Mouse (Mus musculus) bone marrow, adult 2 months (tissue): Measurements from ENCODE around the gene Nexn. TPM values are rescaled to one million over a fixed set of nuclear protein-coding genes. Genes with fewer than 3 reads are reported as not detected.

Experiments used
- H3K27ac ChIP-seq: fragments of 200-500 bp; 2 replicates; pipeline ENCODE4 v1.5.1; 2012; ENCODE audit warnings: low read depth, mild to moderate bottlenecking, control low read depth, inconsistent platforms, low read length; ENCODE audit not compliant: control insufficient read depth, poor library complexity, insufficient read depth
- H3K4me1 ChIP-seq: fragments of 200-500 bp; 2 replicates; pipeline ENCODE4 v1.6.1; 2011; ENCODE audit warnings: low read length; ENCODE audit not compliant: control insufficient read depth, insufficient read depth
- H3K4me3 ChIP-seq: fragments of 200-500 bp; replicated peaks from 2 replicates; pipeline ENCODE3; 2011; ENCODE audit warnings: mild to moderate bottlenecking, low read depth, low read length, control low read depth; ENCODE audit not compliant: control insufficient read depth
- CTCF ChIP-seq: fragments of 200-500 bp; IDR thresholded peaks from 2 replicates; pipeline ENCODE4 v1.5.1; 2011; ENCODE audit warnings: low read length, control low read depth; ENCODE audit not compliant: control insufficient read depth, insufficient read depth
- POLR2A ChIP-seq: fragments of 200-500 bp; IDR thresholded peaks from 2 replicates; pipeline ENCODE4 v1.6.1; 2011; ENCODE audit warnings: low read depth, mild to moderate bottlenecking, control low read depth, low read length, borderline replicate concordance; ENCODE audit not compliant: control insufficient read depth
- WGBS: fragments of 180-500 bp; shearing (Covaris S2); methylation state at CpG from one replicate; pipeline ENCODE4 v1.1.7; 2018; 5-methylcytosine and 5-hydroxymethylcytosine counted together
- polyA plus RNA-seq: library from polyadenylated mRNA; stranded (reverse); fragments of >200 nt; gene quantifications from 2 replicates; pipeline ENCODE4 v1.2.4, GENCODE M21; 2011; ENCODE audit warnings: low replicate concordance; ENCODE audit not compliant: missing spikeins, insufficient read depth, insufficient read length

Nexn gene
- polyA plus RNA-seq, 1 experiment, result 7.3 TPM

DNA sequence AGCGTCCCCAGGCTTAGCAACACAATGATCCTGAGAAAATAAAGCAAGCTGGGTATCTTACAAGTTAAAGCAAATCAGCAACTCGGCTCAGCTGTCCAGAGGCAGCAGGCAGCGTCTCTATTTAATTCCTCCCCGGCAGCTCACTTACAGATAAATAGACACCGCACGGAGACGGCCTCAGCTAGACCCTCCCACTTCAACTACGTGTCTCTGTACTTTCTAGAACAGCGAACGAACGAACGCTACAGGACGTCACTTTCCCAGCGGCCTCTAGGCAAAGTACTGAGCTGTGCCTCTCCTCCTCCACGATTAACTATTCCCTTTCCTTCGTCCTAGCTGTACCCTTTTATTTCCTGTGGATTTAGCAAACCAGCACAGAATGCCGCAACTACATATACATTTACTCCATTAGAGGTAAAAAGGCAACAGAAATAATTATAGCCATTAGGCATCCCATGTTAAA lies 72.5 kb downstream of the Nexn start:
- Histone ChIP-seq H3K4me1 (no peaks in the 10 kb centered on the region), H3K27ac (peak overlapping the region; percentile 21; the same call in 1 of the 2 replicates), H3K4me3 (peak overlapping the region; percentile 36)
- under 1% methylated on average over 17 of the region's 17 CpGs for WGBS
- TF ChIP-seq POLR2A (peak; percentile 81), CTCF (no peak)

DNA sequence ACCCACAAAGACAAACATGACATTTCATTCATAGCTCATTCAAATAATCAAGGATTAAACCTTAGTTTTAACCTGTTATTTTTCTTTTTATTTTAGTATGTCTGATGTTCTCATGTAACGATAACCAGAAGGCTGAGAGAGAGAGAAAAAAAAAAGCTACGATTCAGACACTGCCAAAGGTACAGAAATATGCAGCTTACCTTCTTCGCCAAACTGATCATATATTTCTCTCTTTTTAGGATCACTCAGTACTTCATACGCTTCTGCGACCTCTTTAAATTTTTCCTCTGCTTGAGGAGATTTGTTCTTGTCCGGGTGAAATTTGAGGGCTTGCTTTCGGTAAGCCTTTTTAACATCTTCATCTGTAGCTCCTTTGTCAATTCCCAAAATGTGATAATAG lies 73.0 kb downstream of the Nexn start:
- H3K4me1 ChIP-seq, result no peaks in the 10 kb centered on the region
- under 1% methylated on average over 7 of the region's 7 CpGs for WGBS
- TF ChIP-seq POLR2A, result no peak
- no peak for TF ChIP-seq CTCF
- peak overlapping the region; percentile 39 for H3K4me3 ChIP-seq
- H3K27ac ChIP-seq, result no peak overlapping the region

DNA sequence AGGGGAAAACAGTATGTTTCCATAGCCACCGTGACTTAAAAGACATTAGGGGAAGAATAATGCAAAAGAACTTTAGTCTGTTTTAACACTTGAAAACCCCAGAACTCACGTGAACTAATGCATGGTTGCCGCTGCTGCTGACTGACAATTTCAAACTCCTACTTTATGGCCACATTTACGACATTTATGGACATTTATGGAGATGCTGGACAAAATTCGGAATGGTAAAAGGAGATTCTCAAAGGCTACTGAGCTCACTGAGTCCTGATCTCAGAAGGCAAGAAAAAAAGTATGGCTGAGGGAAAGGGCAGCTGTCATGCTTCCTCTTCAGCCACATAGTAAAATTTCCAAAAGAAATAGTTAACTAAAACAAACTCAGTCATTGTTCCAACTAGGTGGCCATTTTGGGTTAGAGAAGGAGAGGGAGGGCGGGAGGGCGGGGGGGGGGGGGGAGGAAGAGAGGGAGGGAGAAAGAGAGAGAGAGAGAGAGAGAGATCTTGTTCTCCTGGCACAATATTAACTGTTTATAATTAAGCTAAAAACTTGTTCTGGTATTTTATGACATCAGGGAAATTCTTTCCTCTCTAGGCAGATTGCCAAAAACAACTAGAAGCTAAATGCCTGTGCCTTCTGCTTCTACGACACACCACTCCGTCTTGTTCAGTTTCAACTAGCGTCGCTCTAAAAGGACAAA lies 73.8 kb downstream of the Nexn start:
- no peak for TF ChIP-seq CTCF
- TF ChIP-seq POLR2A, result no peak
- no peaks in the 10 kb centered on the region for H3K4me1 ChIP-seq
- peak overlapping the region; percentile 69 for H3K4me3 ChIP-seq
- 2% methylated on average over 11 of the region's 11 CpGs for WGBS
- no peak overlapping the region; the same call in 1 of the 2 replicates for H3K27ac ChIP-seq

DNA sequence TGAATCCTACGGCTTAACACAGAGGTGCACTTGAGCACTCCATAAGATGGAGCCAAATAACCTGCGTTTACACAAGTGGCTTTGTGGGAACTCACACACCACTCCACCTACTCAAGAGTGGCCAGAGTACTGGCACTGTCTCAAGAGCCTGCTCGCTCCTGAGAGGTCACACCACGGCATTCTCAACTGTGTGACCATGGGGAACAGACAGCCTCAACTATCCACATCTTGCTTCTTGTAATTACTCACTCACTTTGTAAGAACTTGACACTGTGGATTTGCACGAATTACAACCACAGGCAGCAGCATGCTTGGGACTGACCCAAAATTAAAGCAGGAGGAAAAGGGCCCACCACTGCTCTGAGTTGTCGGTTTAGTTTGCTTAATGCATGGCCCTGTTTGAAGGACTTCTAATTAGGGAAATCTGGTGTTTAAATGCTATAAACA lies 74.3 kb downstream of the Nexn start:
- WGBS, result 2% methylated on average over 6 of the region's 6 CpGs
- no peak for TF ChIP-seq CTCF
- no peak for TF ChIP-seq POLR2A
- Histone ChIP-seq H3K4me1 (no peaks in the 10 kb centered on the region), H3K27ac (peak overlapping the region; percentile 50; the same call in 1 of the 2 replicates), H3K4me3 (peak overlapping the region; percentile 69)

DNA sequence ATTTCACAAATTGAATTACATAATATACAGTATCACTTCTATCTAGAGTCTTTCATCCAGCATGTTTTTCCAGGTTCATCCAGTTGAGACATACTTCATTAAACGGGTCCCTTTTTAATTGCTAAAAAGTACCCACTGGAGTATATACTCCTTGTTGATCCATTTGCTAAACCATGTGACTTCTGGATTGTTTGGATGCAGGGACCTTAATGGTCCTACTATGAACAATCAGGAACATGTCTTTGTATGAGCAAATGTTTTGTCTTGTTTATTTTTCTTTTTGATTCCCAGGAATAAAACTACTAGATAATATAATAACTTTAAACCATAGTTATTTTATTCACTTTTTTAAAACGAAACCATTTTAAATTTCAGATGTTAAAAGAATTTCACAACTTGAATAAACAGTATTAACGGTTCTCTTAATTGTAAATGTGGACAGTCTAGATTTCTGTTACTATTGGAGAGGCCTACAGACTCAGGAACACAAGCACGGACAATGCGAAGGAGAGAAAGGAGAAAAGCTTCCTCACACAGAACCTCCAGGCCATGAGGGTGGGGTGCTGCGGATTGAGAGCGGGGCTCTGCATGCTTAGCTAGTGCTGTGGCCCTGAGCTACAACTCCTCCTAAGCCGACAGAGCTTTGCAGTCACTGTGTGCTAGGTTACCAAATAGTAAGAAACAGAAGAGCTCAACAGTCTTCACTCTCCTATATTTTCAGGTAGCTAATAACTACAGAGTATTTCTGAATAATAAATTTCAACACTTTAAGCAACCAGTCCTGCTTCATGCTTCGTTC lies 75.3 kb downstream of the Nexn start:
- Histone ChIP-seq H3K4me3 (peak overlapping the region; percentile 67), H3K27ac (0 out of 2 replicates have a peak overlapping the region, but pooled peaks have one; percentile 12), H3K4me1 (no peaks in the 10 kb centered on the region)
- no peak for TF ChIP-seq CTCF
- TF ChIP-seq POLR2A, result no peak
- WGBS, result 48% methylated on average over 9 of the region's 9 CpGs

DNA sequence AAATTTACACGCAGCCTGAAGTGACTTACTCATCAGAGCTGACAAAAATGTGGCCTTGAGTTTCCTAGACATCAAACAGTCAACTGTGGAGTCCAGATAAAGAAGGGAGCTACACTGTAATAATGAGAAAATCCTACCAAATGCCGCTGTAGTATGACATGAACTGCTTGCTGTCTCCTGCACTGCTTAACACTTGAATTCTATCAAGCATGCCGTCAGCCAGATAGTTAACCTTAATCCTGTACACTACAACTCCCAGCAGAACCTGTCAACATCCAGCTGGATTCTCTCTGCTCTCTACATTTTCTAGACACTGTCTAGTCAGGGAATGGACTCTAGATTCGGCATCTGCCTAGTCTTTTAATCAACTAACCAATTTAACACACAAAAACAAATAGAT lies 76.8 kb downstream of the Nexn start:
- H3K4me1 ChIP-seq, result no peaks in the 10 kb centered on the region
- no peak for TF ChIP-seq CTCF
- WGBS, result 68% methylated on average over 4 of the region's 4 CpGs
- no peak overlapping the region for H3K27ac ChIP-seq
- H3K4me3 ChIP-seq, result no peak overlapping the region

Other genes starting within 250 kb of the Nexn start
- 4.1 TPM in 1 of 2 replicates, not detected in the other for gene Gipc2, start 100.1 kb downstream of the Nexn start, polyA plus RNA-seq
- gene Dnajb4, start 56.0 kb downstream of the Nexn start, polyA plus RNA-seq, result 25.3 and 37.8 TPM in 2 replicates
- 47.1 and 78.2 TPM in 2 replicates for gene Fubp1, start 55.9 kb downstream of the Nexn start, polyA plus RNA-seq
- gene Miga1, start 74.1 kb upstream of the Nexn start, polyA plus RNA-seq, result 0.65 and 2.8 TPM in 2 replicates
- 16.6 and 29.3 TPM in 2 replicates for gene Usp33, start 80.1 kb upstream of the Nexn start, polyA plus RNA-seq
- gene Zzz3, start 129.1 kb upstream of the Nexn start, polyA plus RNA-seq, result 11.5 and 13.2 TPM in 2 replicates